Mouse (Mus musculus) erythroblast, embryonic 14.5 days (primary cell): Measurements from ENCODE around the gene Ms4a4b.
"Not testable (repeated sequence)": the region's sequence is repeated elsewhere in the genome, so short reads cannot be mapped to it uniquely, and the experiment has no call there.

Experiments used
- GATA1 ChIP-seq: IDR thresholded peaks from 2 replicates; pipeline ENCODE4 v1.6.1; 2012; ENCODE audit warnings: low read length, inconsistent platforms, mixed read lengths
- TAL1 ChIP-seq: IDR thresholded peaks from 3 replicates; pipeline ENCODE4 v1.6.1; 2012; ENCODE audit warnings: low read length, inconsistent platforms, mixed read lengths

DNA sequence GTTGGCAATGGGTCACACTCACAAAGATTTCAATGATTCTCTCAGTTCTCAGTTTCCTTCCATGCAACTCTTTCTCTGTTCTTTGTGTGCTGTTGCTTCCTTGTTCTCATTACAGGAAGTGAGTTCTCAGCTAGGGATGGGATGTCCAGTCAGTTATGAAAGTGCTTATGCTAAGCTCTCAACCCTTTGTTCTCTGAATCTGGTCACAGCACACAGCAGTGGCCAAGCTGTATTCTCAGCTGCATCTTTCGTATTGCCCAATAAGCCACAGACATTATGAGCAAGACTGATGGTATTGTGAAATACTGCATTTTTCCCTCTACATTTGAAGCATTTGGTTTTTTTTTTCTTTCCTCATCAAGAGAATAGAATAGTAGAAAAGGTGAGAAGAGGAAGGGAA lies 12.1 kb upstream of the Ms4a4b start:
- not testable (repeated sequence) for TF ChIP-seq GATA1, TAL1
